Mouse (Mus musculus): ENCODE measurements around the gene Rab5b. TPM values are rescaled to one million over a fixed set of nuclear protein-coding genes. Genes with fewer than 3 reads are reported as not detected.

Gene Rab5b
- polyA plus RNA-seq, 1 experiment from 2014 or later, result 123 TPM

- no peaks in the 10 kb centered on the region for H3K9me3 ChIP-seq
- no peaks in the 10 kb centered on the region for H3K27me3 ChIP-seq (replicated peaks)
- no peaks in the 10 kb centered on the region for H3K4me1 ChIP-seq
- H3K4me3 ChIP-seq, result no peak overlapping the region
- 90% methylated on average over 3 of the region's 3 CpGs for WGBS
- ATAC-seq (replicated peaks), result no peak
- H3K36me3 ChIP-seq (replicated peaks), result no peaks in the 10 kb centered on the region
- H3K4me2 ChIP-seq, result no peak overlapping the region
- H3K27ac ChIP-seq, result no peak overlapping the region
- H3K9ac ChIP-seq, result no peak overlapping the region
Observed at GRCm38 (mm10) chr10:128655254-128655653, 40.8 kb downstream of the Rab5b start.

DNA sequence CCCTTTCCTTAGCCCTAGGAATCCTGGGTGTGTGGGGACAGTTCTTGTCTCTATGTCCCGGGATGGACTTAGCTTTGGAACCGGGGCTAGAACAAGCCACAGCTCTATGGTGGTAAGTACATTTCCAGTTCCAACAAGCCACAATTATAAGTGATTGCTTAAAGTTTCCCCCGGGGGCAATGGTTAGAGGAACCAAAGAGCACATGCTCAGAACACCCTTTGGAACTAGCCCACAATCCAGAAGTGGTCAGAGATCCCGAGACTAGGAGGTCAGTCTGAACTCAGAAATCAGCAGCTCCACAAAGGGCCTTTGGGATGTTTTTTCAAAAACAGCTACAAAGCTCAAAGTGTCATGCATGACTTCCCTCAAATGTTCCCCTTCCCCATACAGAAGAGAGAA is 42.2 kb downstream of the Rab5b start:
- Histone ChIP-seq H3K4me3 (no peak overlapping the region), H3K36me3 (replicated peaks) (no peaks in the 10 kb centered on the region), H3K9ac (no peak overlapping the region), H3K9me3 (no peaks in the 10 kb centered on the region), H3K27ac (no peak overlapping the region), H3K27me3 (replicated peaks) (no peaks in the 10 kb centered on the region), H3K4me1 (no peaks in the 10 kb centered on the region), H3K4me2 (no peak overlapping the region)
- no peak for ATAC-seq (replicated peaks)
- 81% methylated on average over 4 of the region's 4 CpGs for WGBS

DNA sequence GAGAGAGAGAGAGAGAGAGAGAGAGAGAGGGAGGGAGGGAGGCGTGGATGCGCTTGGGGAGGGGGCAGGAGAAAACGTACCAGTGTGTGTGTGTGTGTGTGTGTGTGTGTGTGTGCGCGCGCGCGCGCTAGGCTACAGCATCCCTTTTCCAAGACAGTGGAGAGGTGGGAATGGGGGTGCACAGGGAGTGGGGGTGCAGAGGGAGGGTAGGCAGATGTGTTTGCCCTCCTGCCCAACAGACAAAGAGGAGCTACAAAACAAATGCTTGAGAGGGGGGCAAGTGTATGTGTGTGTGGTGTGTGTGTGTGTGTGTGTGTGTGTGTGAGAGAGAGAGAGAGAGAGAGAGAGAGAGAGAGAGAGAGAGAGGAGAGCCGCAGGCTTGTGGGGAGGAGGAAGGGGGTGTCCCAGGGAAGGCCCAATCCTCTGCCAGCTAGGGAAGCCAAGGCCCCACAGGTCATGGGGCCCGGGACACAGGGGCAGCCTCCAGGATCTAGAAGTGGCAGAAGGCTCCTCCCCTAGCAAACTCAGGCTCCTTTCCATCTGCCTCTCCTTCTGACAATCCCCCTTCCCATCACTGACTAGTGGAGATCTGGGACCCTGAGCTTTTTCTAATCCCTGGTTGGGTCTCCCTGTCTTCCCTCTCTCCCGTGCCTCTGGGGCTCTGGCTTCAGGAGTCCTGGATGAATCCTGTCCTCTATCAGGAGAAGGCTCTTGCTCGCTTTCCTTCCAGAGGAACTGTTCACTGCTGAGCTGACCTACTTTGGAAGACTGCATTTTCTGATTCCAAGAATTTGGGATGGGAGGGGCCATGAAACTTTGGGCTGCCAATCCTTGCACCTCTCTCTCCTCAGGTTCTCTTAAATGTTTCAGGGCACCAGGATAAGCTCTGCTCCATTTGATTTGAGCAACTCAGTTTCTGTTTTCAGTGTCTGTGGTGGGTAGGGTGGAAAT is 49.6 kb downstream of the Rab5b start:
- peak overlapping the region; percentile 74 for H3K4me2 ChIP-seq
- no peaks in the 10 kb centered on the region for H3K9me3 ChIP-seq
- H3K36me3 ChIP-seq (replicated peaks), result peaks cover 6% of the 10 kb centered on the region; the same call in 1 of the 2 replicates
- peaks cover 42% of the 10 kb centered on the region for H3K4me1 ChIP-seq
- H3K27me3 ChIP-seq (replicated peaks), result no peaks in the 10 kb centered on the region
- peak overlapping the region; percentile 58 for H3K4me3 ChIP-seq
- H3K9ac ChIP-seq, result peak overlapping the region; percentile 48
- H3K27ac ChIP-seq, result peak overlapping the region; percentile 97
- ATAC-seq (replicated peaks), result peak; percentile 82
- WGBS, result 18% methylated on average over 3 of the region's 13 CpGs

DNA sequence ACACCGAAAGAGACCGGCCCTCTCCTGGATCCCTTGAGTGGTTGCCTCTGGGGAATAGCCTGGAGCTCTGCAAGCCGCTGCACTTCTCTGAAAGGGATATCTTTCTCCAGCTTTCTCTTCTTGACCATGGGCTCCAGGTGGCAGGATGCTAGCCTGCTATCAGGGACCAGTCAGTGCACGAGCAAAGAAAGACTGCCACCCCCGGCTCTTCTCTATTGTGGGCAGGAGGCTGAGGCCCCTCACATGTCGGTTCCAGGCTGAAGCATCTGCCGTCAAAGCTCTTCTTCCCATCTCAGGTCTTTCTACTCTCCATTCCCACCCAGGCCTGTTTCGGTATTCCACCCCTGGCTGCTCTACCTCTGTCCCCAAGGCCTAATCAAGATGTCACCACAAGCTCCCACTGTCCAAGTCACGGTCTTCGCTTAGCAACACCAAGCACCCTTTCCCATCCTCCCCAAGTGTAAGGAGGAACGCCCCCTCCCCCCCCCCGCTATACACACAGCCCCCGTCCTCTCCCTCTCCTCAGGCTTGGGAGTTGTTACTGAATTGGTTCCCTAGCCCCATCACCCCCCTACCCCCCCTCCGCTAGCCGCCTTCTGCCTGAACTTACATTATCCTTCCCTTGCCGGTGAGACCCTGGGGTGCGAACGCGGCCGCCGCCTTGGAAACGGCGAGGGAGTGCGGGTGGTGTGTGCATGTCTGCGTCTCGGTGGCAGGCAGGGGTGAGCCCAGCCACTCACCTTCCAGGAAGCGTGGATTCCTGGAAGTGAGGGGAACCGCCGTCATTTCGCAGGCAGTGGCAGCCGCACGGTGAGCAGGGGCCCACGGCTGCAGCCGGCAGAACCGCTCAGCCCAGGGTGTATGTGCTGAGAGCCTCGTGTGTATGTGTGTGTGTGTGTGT is 50.7 kb downstream of the Rab5b start, which contains the start of gene Ikzf4:
Gene Ikzf4 (minus strand): TSS at position 881 of the 901 bp plus-strand sequence.
- Histone ChIP-seq H3K9me3 (no peaks in the 10 kb centered on the region), H3K4me2 (peak within 1 kb of the TSS; percentile 74), H3K9ac (peak within 1 kb of the TSS; percentile 71), H3K27ac (peak within 1 kb of the TSS; percentile 97), H3K27me3 (replicated peaks) (no peaks in the 10 kb centered on the region), H3K4me1 (peaks cover 42% of the 10 kb centered on the region), H3K36me3 (replicated peaks) (peaks cover 12% of the 10 kb centered on the region), H3K4me3 (peak within 1 kb of the TSS; percentile 58)
- ATAC-seq (replicated peaks), result peak; percentile 88
- under 1% methylated on average over 36 of the region's 36 CpGs for WGBS

DNA sequence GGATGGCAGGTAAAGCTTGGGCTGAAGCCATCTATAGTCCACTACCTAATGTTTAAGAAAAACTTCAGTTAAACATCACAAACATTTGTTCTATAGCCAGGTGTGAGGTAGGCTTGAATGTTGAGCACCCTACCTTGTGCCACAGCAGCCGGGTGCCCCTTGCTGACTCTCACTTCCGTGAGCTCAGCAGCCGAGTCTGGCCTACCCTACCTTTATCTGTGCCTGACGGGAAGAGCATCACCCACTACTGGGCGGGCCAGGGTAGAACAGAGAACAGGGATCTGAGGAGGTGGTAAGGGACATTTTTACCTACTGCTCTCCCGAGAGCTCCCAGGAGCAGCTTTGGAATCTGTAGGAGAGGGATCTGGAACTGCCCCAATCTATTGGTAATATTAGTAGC is 53.3 kb downstream of the Rab5b start:
- Histone ChIP-seq H3K4me2 (no peak overlapping the region), H3K9me3 (no peaks in the 10 kb centered on the region), H3K4me3 (no peak overlapping the region), H3K27me3 (replicated peaks) (no peaks in the 10 kb centered on the region), H3K36me3 (replicated peaks) (peaks cover 21% of the 10 kb centered on the region), H3K27ac (no peak overlapping the region), H3K9ac (peak overlapping the region; percentile 4; the same call in 1 of the 2 replicates), H3K4me1 (peaks cover 42% of the 10 kb centered on the region)
- 88% methylated on average over 6 of the region's 6 CpGs for WGBS
- no peak for ATAC-seq (replicated peaks)

DNA sequence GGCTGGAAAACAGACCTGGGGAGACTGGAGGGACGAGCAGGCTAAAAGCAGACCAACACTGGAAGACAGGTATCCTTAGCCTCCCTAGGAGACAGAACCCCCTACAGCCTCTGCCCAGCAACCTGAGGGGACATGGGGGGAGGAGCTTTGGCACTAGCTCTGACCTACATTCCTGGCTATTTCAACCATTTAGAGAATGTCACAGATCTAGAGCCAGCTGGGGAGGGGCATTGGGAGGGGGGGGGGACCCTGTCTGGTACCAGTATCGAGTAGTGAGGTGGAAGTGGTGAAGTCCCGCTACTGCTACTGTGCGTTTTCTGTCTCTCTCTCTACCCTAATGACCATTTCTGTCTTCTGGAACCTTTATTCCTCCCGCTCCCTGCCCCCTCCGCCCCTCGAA is 54.2 kb downstream of the Rab5b start:
- no peak for ATAC-seq (replicated peaks)
- H3K27ac ChIP-seq, result no peak overlapping the region
- H3K4me3 ChIP-seq, result no peak overlapping the region
- H3K27me3 ChIP-seq (replicated peaks), result no peaks in the 10 kb centered on the region
- H3K4me2 ChIP-seq, result no peak overlapping the region
- H3K4me1 ChIP-seq, result peaks cover 36% of the 10 kb centered on the region
- no peaks in the 10 kb centered on the region for H3K9me3 ChIP-seq
- no peak overlapping the region for H3K9ac ChIP-seq
- 82% methylated on average over 7 of the region's 7 CpGs for WGBS
- H3K36me3 ChIP-seq (replicated peaks), result peaks cover 23% of the 10 kb centered on the region

DNA sequence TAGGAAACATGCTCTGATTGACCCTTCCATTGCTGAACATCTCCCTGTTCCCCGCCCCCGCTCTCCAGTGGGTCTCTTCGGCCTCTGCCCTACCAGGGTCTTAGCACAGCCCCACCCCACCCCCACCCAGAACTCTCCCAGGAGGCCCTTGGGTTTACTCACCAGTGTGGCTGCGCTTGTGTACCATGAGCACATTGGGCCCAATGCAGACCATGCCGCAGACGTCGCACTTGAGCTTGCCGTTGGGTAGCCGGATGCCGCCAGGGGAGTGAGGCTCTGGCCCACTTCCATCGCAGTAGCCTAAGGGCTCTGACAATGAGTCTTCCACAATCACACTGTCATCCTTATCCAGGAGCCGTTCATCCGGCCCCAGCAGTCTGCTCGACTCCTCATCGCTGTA is 55.2 kb downstream of the Rab5b start:
- H3K4me2 ChIP-seq, result no peak overlapping the region
- WGBS, result 92% methylated on average over 15 of the region's 15 CpGs
- H3K9me3 ChIP-seq, result no peaks in the 10 kb centered on the region
- no peak for ATAC-seq (replicated peaks)
- H3K27me3 ChIP-seq (replicated peaks), result no peaks in the 10 kb centered on the region
- H3K4me1 ChIP-seq, result peaks cover 30% of the 10 kb centered on the region
- no peak overlapping the region for H3K27ac ChIP-seq
- H3K36me3 ChIP-seq (replicated peaks), result peaks cover 32% of the 10 kb centered on the region
- no peak overlapping the region for H3K9ac ChIP-seq
- no peak overlapping the region for H3K4me3 ChIP-seq

DNA sequence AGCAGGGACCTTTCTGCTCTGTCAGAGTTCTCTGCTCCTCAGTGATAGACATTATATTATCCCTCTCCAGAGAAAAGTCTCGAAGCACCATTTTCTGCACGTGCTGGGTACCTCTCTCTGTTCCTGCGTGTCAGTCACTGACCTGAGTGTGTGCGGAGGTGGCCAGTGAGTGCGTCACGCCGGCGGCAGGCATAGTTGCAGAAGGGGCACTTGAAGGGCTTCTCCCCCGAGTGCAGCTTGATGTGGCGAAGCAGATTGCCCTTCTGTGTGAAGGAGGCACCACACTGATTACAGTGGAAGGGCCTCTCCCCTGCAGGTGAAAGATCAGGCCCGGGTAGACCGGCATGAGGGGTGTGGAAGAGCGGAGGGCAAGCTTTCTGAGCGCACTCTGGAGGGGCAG is 56.1 kb downstream of the Rab5b start:
- Histone ChIP-seq H3K27me3 (replicated peaks) (no peaks in the 10 kb centered on the region), H3K27ac (no peak overlapping the region), H3K4me3 (no peak overlapping the region), H3K9me3 (no peaks in the 10 kb centered on the region), H3K9ac (no peak overlapping the region), H3K4me1 (peaks cover 30% of the 10 kb centered on the region), H3K36me3 (replicated peaks) (peaks cover 32% of the 10 kb centered on the region), H3K4me2 (no peak overlapping the region)
- ATAC-seq (replicated peaks), result no peak
- WGBS, result 92% methylated on average over 14 of the region's 14 CpGs

GRCm38 (mm10) chr10:128637011-128637410 is 59.1 kb downstream of the Rab5b start:
- no peak for ATAC-seq (replicated peaks)

GRCm38 (mm10) chr10:128636561-128636960 is 59.5 kb downstream of the Rab5b start:
- no peak for ATAC-seq (replicated peaks)
- H3K27me3 ChIP-seq (replicated peaks), result no peaks in the 10 kb centered on the region
- H3K4me2 ChIP-seq, result no peak overlapping the region
- no peaks in the 10 kb centered on the region for H3K4me1 ChIP-seq
- H3K9ac ChIP-seq, result no peak overlapping the region
- no peak overlapping the region for H3K4me3 ChIP-seq
- peaks cover 52% of the 10 kb centered on the region for H3K36me3 ChIP-seq (replicated peaks)
- no peaks in the 10 kb centered on the region for H3K9me3 ChIP-seq
- no peak overlapping the region for H3K27ac ChIP-seq
- 44% methylated on average over 6 of the region's 6 CpGs for WGBS

More at GRCm38 (mm10) chr10:128637011-128637410, 59.1 kb downstream of the Rab5b start:
- Histone ChIP-seq H3K9ac (no peak overlapping the region; the same call in 1 of the 2 replicates), H3K9me3 (no peaks in the 10 kb centered on the region), H3K4me3 (no peak overlapping the region), H3K36me3 (replicated peaks) (peaks cover 53% of the 10 kb centered on the region), H3K27ac (peak overlapping the region; percentile 17; the same call in 1 of the 2 replicates), H3K4me1 (peaks cover 4% of the 10 kb centered on the region), H3K27me3 (replicated peaks) (no peaks in the 10 kb centered on the region), H3K4me2 (peak overlapping the region; percentile 4; the same call in 1 of the 2 replicates)
- 8% methylated on average over 11 of the region's 11 CpGs for WGBS

DNA sequence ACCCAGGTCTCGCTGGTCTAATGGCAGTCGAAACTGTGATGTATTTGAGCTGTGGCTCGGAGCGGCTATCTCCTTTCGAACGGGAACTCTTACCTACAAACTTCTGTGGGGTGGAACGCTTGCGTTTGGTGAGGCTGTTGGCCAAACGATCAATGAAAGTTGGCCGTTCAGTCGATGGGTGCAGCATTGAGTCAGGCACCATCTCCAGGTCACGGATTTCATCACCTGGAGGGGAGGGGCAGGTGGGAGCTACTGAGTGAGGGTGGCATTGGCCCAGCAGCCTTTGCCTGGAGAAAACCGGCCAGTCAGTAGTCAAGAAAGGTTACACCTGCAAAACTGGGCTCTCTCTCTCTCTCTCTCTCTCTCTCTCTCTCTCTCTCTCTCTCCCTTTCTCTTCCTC is 60.4 kb downstream of the Rab5b start:
- peaks cover 48% of the 10 kb centered on the region for H3K36me3 ChIP-seq (replicated peaks)
- H3K27me3 ChIP-seq (replicated peaks), result no peaks in the 10 kb centered on the region

GRCm38 (mm10) chr10:128631571-128631970 is 64.5 kb downstream of the Rab5b start:
- no peak overlapping the region for H3K4me3 ChIP-seq

More for the DNA sequence above, 60.4 kb downstream of the Rab5b start:
- no peak overlapping the region for H3K9ac ChIP-seq
- no peak overlapping the region for H3K4me2 ChIP-seq
- H3K4me3 ChIP-seq, result no peak overlapping the region
- no peak for ATAC-seq (replicated peaks)
- no peaks in the 10 kb centered on the region for H3K4me1 ChIP-seq
- H3K9me3 ChIP-seq, result no peaks in the 10 kb centered on the region
- 97% methylated on average over 13 of the region's 13 CpGs for WGBS
- no peak overlapping the region for H3K27ac ChIP-seq

More at GRCm38 (mm10) chr10:128631571-128631970, 64.5 kb downstream of the Rab5b start:
- H3K9me3 ChIP-seq, result no peaks in the 10 kb centered on the region
- no peaks in the 10 kb centered on the region for H3K4me1 ChIP-seq
- no peak for ATAC-seq (replicated peaks)
- H3K36me3 ChIP-seq (replicated peaks), result peaks cover 32% of the 10 kb centered on the region
- no peak overlapping the region for H3K9ac ChIP-seq
- no peak overlapping the region for H3K4me2 ChIP-seq
- 23% methylated on average over 6 of the region's 6 CpGs for WGBS
- H3K27ac ChIP-seq, result no peak overlapping the region
- H3K27me3 ChIP-seq (replicated peaks), result no peaks in the 10 kb centered on the region
